8 mouse cellular contexts compared by ENCODE assay signal in genomic region chr13:23534368-23535131, GRCm38 (mm10). TPM values are rescaled to one million over a fixed set of nuclear protein-coding genes. Genes with fewer than 3 reads are reported as not detected.
DNase-seq lines count a peak whose midpoint lies in the region; ATAC-seq and TF ChIP-seq lines count a peak whose summit lies in the region.

No protein-coding gene starts in this region.

- H3K9me3 ChIP-seq in hindbrain, embryonic 13.5 days = no peaks in the 10 kb centered on the region
- H3K9me3 ChIP-seq in midbrain, embryonic 11.5 days (ENCODE audit: control insufficient read depth, low read length) = no peaks in the 10 kb centered on the region

- H3K4me2 ChIP-seq in hindbrain, embryonic 13.5 days = peak overlapping the region; percentile 74
- H3K4me2 ChIP-seq in midbrain, embryonic 11.5 days = peak overlapping the region; percentile 45

- H3K9ac ChIP-seq in hindbrain, embryonic 13.5 days = peak overlapping the region; percentile 60
- H3K9ac ChIP-seq in midbrain, embryonic 11.5 days (ENCODE audit: low read length) = peak overlapping the region; percentile 66

- DNase-seq in cerebellum, adult 2 months = no peak
- DNase-seq in cerebellum, postnatal 14 days = no peak
- peak; percentile 11 for DNase-seq in right cerebral cortex, postnatal 25 days
- no peak for DNase-seq in right cerebral cortex, postnatal 4 days
- peak; percentile 97 for DNase-seq in midbrain, embryonic 11.5 days (ENCODE audit: low spot score, missing footprints)
- DNase-seq in frontal cortex, postnatal 10 days (ENCODE audit: low spot score in 2 of 2) = no peak
- DNase-seq in gastrocnemius, postnatal 25 days = no peak

- H3K27ac ChIP-seq in cerebellum, adult 2 months (ENCODE audit: insufficient read depth, low read length) = no peak overlapping the region
- H3K27ac ChIP-seq in hindbrain, embryonic 13.5 days = peak overlapping the region; percentile 69
- peak overlapping the region; percentile 98 for H3K27ac ChIP-seq in midbrain, embryonic 11.5 days (ENCODE audit: low read depth, low read length)

- no peak for TF ChIP-seq CTCF in cerebellum, adult 2 months (IDR thresholded peaks at IDR 0.05; ENCODE audit: borderline replicate concordance, insufficient read depth, low read depth, low read length)

- under 1% methylated on average over 15 of the region's 15 CpGs for WGBS in cerebellum, adult 2 months
- under 1% methylated on average over 15 of the region's 15 CpGs for WGBS in hindbrain, embryonic 13.5 days
- whole genome bisulfite sequencing in midbrain, embryonic 11.5 days = under 1% methylated on average over 15 of the region's 15 CpGs

- no peak for ATAC-seq in hindbrain, embryonic 13.5 days (ENCODE audit: low FRiP score)
- peak; percentile 10 for ATAC-seq in midbrain, embryonic 11.5 days (ENCODE audit: low FRiP score)

- H3K27me3 ChIP-seq in cerebellum, adult 2 months (ENCODE audit: control insufficient read depth, insufficient read depth, low read length) = no peaks in the 10 kb centered on the region
- H3K27me3 ChIP-seq in hindbrain, embryonic 13.5 days = no peaks in the 10 kb centered on the region
- H3K27me3 ChIP-seq in midbrain, embryonic 11.5 days (ENCODE audit: control insufficient read depth, insufficient read depth, low read length) = no peaks in the 10 kb centered on the region

- H3K4me3 ChIP-seq in cerebellum, adult 2 months (replicated peaks; ENCODE audit: insufficient read depth, low read depth, low read length) = peak overlapping the region; percentile 31
- H3K4me3 ChIP-seq in hindbrain, embryonic 13.5 days = peak overlapping the region; percentile 51
- H3K4me3 ChIP-seq in midbrain, embryonic 11.5 days (ENCODE audit: low read depth, low read length) = peak overlapping the region; percentile 48

- no peaks in the 10 kb centered on the region for H3K36me3 ChIP-seq in hindbrain, embryonic 13.5 days
- H3K36me3 ChIP-seq in midbrain, embryonic 11.5 days (ENCODE audit: control insufficient read depth, insufficient read depth, low read length) = no peaks in the 10 kb centered on the region

- no peak for TF ChIP-seq POLR2A in cerebellum, adult 2 months (IDR thresholded peaks at IDR 0.05; ENCODE audit: borderline replicate concordance, insufficient read depth, low read length)

- H3K4me1 ChIP-seq in cerebellum, adult 2 months (ENCODE audit: control insufficient read depth, insufficient read depth, low read length) = peaks cover 4% of the 10 kb centered on the region; the same call in 1 of the 2 replicates
- H3K4me1 ChIP-seq in hindbrain, embryonic 13.5 days (replicated peaks) = peaks cover 39% of the 10 kb centered on the region
- peaks cover 16% of the 10 kb centered on the region for H3K4me1 ChIP-seq in midbrain, embryonic 11.5 days (ENCODE audit: control insufficient read depth, insufficient read depth, low read length)

RNA-seq across cellular contexts. Expression of gene Hist1h3g, which starts 0.7 kb away (rescaled TPM):
- polyA plus RNA-seq in cerebellum, adult 2 months (2012; rRNA removed) = 0.29 TPM in 1 of 2 replicates, not detected in the other
- polyA plus RNA-seq in hindbrain, embryonic 13.5 days (2015; fragmentation: Nextera tagmentation; extraction: Ambion mirVana) = 1.8 and 3.0 TPM in 2 replicates
- polyA plus RNA-seq in midbrain, embryonic 11.5 days (2014; fragmentation: Nextera tagmentation; extraction: Ambion mirVana) = 4.0 and 4.8 TPM in 2 replicates
- total RNA-seq in gastrocnemius, postnatal 25 days (2021) = 1 to 10 TPM; 2.0 to 3.9 TPM

RNA-seq across cellular contexts. Expression of gene Hist1h2af, which starts 0.8 kb away (rescaled TPM):
- 0.60 and 2.4 TPM in 2 replicates for polyA plus RNA-seq in cerebellum, adult 2 months (2012; rRNA removed)
- 2.4 TPM in 1 of 2 replicates, not detected in the other for polyA plus RNA-seq in hindbrain, embryonic 13.5 days (2015; fragmentation: Nextera tagmentation; extraction: Ambion mirVana)
- polyA plus RNA-seq in midbrain, embryonic 11.5 days (2014; fragmentation: Nextera tagmentation; extraction: Ambion mirVana) = 6.4 and 9.1 TPM in 2 replicates
- 10 to 100 TPM in 1 of 2 experiments, 1 to 10 TPM in 1; 9.5 to 14.9 TPM for total RNA-seq in gastrocnemius, postnatal 25 days (2021)

RNA-seq across cellular contexts. Expression of gene Hist1h4h, which starts 3.7 kb away (rescaled TPM):
- 33.0 and 35.8 TPM in 2 replicates for polyA plus RNA-seq in cerebellum, adult 2 months (2012; rRNA removed)
- polyA plus RNA-seq in hindbrain, embryonic 13.5 days (2015; fragmentation: Nextera tagmentation; extraction: Ambion mirVana) = 4.2 and 5.7 TPM in 2 replicates
- polyA plus RNA-seq in midbrain, embryonic 11.5 days (2014; fragmentation: Nextera tagmentation; extraction: Ambion mirVana) = 3.3 and 3.6 TPM in 2 replicates
- 100 to 1,000 TPM; 156 to 160 TPM for total RNA-seq in gastrocnemius, postnatal 25 days (2021)

RNA-seq across cellular contexts. Expression of gene Hist1h2bh, which starts 8.6 kb away (rescaled TPM):
- 0.33 and 0.34 TPM in 2 replicates for polyA plus RNA-seq in cerebellum, adult 2 months (2012; rRNA removed)
- 0.29 TPM in 1 of 2 replicates, not detected in the other for polyA plus RNA-seq in hindbrain, embryonic 13.5 days (2015; fragmentation: Nextera tagmentation; extraction: Ambion mirVana)
- 0.44 and 0.87 TPM in 2 replicates for polyA plus RNA-seq in midbrain, embryonic 11.5 days (2014; fragmentation: Nextera tagmentation; extraction: Ambion mirVana)
- 1 to 10 TPM in 1 of 2 experiments, under 1 TPM in 1; 0.90 to 1.7 TPM for total RNA-seq in gastrocnemius, postnatal 25 days (2021)

RNA-seq across cellular contexts. Expression of gene Hist1h3f, which starts 9.3 kb away (rescaled TPM):
- 0.32 and 0.33 TPM in 2 replicates for polyA plus RNA-seq in cerebellum, adult 2 months (2012; rRNA removed)
- polyA plus RNA-seq in hindbrain, embryonic 13.5 days (2015; fragmentation: Nextera tagmentation; extraction: Ambion mirVana) = 0.38 TPM in 1 of 2 replicates, not detected in the other
- 1.2 and 1.3 TPM in 2 replicates for polyA plus RNA-seq in midbrain, embryonic 11.5 days (2014; fragmentation: Nextera tagmentation; extraction: Ambion mirVana)
- 1 to 10 TPM; 5.0 to 6.6 TPM for total RNA-seq in gastrocnemius, postnatal 25 days (2021)

Comparison
In these comparisons a context has a peak if more than half of its experiments do, and no peak if none do; other contexts are left out.
1. DNase-seq: peak in right cerebral cortex, postnatal 25 days (single experiment) and midbrain, embryonic 11.5 days (single experiment); none in cerebellum, adult 2 months (0 of 2), cerebellum, postnatal 14 days (0 of 2), right cerebral cortex, postnatal 4 days (single experiment), frontal cortex, postnatal 10 days (0 of 2) and gastrocnemius, postnatal 25 days (single experiment).
2. Peak in every context shown above with its lines, with median percentiles within 50 percentile points of each other: H3K4me3 ChIP-seq.